Mouse (Mus musculus) thymus, adult 18-20 months (tissue): ENCODE measurements at regions not wholly inside any gene's neighbourhood (a gene's known extent, or its start where the extent isn't known, plus 50 kb on each side); places are given as distances from the start of the nearest gene placed in this dataset.
A peak's percentile ranks its signal among the peaks of the same experiment; 100 is the strongest.

Source experiments
- DNase-seq, 2 experiments: peaks; one replicate each; pipeline ENCODE4 v3.0.0; 2022; ENCODE audit warnings: mixed read lengths in 2 of 2

- no peak for DNase-seq
Observed at GRCm38 (mm10) chr15:93774340-93774739, 178.6 kb upstream of the Prickle1 start.

- DNase-seq, result no peak
Observed at GRCm38 (mm10) chr15:93766981-93767380, 171.3 kb upstream of the Prickle1 start.

GRCm38 (mm10) chr15:93763047-93763446 is 167.4 kb upstream of the Prickle1 start:
- DNase-seq, result no peak

- no peak for DNase-seq
Observed at GRCm38 (mm10) chr15:93758204-93758836, 162.6 kb upstream of the Prickle1 start.

DNA sequence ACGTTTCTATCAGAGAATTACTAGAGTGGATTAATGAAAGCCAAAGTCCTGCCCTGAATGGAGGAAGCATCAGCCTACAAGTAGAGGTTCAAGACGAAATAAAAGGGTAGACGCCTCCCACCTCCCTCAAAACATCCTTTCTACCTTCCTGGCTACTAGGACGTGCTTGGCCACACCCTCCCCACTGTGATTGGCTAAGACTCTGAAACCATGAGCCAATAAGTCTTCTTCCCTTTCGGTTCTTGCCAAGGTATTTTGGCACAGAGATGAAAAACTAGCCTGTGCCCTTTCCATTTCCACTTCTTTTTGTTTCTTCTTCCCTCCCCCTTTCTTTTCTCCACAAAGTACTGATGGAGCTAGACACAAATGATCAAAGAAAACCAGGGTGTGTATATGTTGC is 160.3 kb upstream of the Prickle1 start:
- DNase-seq, result no peak

GRCm38 (mm10) chr15:93751817-93752216 is 156.1 kb upstream of the Prickle1 start:
- no peak for DNase-seq

- peak; percentile 12 to 13 for DNase-seq
Observed at GRCm38 (mm10) chr15:93750953-93751352, 155.3 kb upstream of the Prickle1 start.

DNA sequence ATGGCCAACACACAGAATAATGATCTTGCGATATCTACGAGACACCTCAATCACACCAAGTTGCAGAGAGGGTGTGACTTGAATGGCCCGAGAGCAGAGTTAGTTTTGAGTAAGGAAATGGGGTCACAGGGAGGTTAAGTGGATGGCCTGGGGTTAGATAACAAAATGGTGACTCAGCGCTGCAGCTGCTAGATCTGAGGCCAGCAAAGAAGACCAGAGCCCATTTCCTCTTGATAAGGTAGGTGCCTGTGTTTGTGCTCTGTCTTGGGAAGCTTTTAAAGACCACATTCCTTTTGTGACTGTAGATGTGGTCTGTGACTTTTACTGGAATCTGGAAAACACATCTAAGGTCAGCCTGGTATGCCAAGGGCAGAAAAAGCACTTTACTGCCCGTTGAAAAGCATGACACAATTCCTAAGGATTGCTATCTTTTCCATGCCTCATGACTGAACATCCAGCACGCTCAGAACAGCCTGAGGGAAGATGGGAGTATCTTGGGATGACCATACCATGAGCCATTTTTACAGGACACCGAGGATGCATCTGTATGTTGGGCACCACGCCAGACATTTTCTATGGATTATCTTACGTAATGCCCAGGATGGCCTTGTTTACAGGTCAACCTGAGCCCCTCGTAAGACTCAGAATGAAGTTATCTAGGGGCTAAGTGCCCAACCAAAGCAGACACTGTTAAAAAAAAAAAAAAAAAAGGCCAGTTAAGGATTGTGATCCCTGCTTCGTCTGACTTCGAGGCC is 148.7 kb upstream of the Prickle1 start:
- no peak for DNase-seq

DNA sequence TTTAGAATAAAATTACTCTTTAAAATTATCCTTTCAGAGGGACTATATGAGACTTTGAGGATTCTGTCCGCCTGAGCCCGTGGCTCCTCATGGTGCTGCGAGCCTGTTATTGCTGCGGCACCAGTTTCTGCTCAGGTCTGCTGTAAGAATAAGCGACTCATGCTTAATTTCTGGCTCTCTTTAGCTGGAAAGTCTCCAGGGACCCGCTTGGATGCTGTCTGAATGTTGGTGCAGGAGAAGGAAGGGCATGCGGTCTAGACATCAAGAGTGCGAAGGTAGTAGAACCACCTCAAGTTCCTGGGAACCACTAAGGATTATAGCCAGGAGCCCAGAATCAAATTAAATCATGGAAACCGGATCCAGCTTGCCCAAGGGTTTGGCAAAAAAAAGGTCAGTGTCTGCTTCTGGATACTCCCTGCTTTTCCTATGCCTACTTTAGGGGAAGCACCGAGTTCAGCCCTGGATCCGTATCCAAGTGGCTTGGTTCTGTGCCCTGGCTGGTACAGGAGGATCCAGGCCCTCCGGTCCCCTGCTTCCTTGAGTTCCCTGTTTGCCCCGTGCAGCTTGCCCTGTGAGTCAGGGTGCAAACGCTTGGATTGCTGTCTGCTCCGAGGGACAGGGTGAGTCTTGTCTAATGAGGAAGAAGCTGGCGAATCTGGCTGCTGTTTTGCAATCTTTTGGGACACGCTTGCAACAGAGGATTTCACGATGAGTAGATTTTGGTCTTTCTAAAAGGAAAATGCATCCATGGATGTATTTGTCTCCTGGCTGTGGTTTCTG is 138.2 kb upstream of the Prickle1 start:
- no peak for DNase-seq

GRCm38 (mm10) chr15:93732825-93733224 is 137.1 kb upstream of the Prickle1 start:
- no peak for DNase-seq

GRCm38 (mm10) chr15:93731161-93731560 is 135.5 kb upstream of the Prickle1 start:
- DNase-seq, result no peak

- DNase-seq, result no peak
Observed at GRCm38 (mm10) chr15:93715443-93715842, 119.8 kb upstream of the Prickle1 start.

- no peak for DNase-seq
Observed at GRCm38 (mm10) chr15:93713428-93713827, 117.7 kb upstream of the Prickle1 start.

DNA sequence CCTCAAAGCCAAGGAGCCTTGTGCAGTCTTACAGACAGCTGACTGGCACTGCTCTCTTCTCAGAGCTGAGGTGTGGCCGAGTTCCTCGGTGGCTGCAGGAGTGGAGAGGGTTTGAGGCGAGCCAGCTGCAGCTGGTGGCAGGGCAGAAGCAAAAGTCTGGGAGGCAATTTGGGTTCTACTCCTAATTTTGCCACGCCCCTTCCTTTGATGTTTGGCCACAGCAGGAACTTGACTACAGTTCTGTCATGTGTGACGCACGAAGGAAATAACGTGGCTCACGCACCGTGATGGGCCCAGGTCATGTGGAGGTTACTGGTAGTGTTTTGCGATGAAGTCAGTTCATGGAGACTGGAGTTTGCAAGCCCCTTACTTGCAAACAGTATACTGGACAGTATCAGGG is 116.9 kb upstream of the Prickle1 start:
- DNase-seq, result peak; percentile 26 to 43

DNA sequence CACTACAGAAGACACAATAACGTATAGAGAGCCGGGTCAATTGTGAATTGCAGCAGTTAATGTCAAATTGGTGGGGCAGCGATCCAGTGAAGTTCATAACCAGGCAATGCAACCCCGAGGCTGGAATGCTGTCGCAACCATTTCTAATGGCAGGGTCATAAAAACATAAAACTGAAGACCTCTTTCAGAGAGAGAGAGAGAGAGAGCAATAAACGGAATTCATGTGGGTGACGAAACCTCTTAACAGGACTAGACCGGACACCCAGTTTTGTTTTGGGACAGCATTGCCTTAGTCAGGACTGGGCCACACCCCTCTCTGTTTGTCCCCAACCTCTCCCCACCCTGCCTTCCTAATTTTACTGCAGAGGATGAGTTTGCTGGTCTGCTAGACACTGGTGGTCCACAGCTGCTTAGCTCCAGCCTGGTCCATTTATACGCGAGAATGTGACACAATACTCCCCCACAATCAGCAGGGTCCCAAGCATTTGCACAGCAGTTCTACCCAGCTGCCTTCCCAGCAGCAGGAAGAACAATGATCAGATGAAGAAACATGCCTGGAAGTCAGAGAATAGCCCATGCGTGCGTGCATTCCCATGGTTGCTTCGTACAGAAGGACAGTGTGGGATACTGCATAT is 115.6 kb upstream of the Prickle1 start:
- DNase-seq, result no peak

GRCm38 (mm10) chr15:93710493-93711149 is 114.9 kb upstream of the Prickle1 start:
- DNase-seq, result no peak

- DNase-seq, result no peak
Observed at GRCm38 (mm10) chr15:93706366-93706930, 110.8 kb upstream of the Prickle1 start.

DNA sequence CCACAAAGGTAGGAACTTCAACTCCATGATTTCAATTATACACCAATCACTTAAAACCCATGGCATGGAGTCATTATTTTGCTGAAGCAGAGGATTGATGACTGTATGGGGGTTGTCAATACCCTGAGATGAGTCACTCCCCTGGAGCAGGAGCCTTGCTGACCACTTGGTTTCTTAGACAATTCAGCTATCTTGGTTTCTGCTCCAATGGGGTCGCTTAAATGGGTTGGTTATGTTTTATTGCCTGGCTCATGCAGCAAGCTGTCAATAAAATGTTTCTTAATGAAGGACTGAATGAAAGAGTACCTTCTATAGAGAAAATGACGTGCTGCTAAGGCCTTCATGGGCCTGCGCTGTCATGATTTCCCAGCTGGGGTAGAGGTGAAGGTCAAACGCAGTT is 110.0 kb upstream of the Prickle1 start:
- DNase-seq, result no peak

DNA sequence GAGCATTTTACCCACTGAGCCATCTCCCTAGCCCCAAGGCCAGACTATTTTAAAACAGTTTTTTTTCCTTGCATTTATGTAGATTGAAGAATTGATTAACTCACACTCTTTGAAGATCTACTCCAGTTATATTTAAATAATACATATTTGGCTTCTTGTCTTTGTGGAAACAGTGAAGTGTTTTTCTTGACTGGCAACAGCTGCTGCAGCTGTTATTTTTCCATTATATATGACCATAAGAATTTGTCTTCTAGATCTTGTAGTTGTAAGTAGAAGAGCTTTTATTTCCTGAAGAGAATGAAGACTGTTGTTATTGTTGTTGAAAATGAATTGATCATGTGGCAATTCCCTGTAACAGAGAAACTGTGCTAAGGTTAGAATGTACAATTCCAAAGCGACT is 109.4 kb upstream of the Prickle1 start:
- DNase-seq, result no peak

- no peak for DNase-seq
Observed at GRCm38 (mm10) chr15:93701017-93701416, 105.3 kb upstream of the Prickle1 start.

- no peak for DNase-seq
Observed at GRCm38 (mm10) chr15:93699971-93700370, 104.3 kb upstream of the Prickle1 start.

- DNase-seq, result no peak
Observed at GRCm38 (mm10) chr15:93698182-93698822, 102.6 kb upstream of the Prickle1 start.
